Mouse (Mus musculus): ENCODE data around the gene Hsd3b4. TPM values are rescaled to one million over a fixed set of nuclear protein-coding genes. Genes with fewer than 3 reads are reported as not detected.

Hsd3b4 gene
- polyA plus RNA-seq (2014; fragmentation: Illumina TruSeq; extraction: RNeasy Lipid Tissue Mini Kit (QIAGEN cat#74804); ENCODE audit: low read depth, low replicate concordance), result not detected

DNA sequence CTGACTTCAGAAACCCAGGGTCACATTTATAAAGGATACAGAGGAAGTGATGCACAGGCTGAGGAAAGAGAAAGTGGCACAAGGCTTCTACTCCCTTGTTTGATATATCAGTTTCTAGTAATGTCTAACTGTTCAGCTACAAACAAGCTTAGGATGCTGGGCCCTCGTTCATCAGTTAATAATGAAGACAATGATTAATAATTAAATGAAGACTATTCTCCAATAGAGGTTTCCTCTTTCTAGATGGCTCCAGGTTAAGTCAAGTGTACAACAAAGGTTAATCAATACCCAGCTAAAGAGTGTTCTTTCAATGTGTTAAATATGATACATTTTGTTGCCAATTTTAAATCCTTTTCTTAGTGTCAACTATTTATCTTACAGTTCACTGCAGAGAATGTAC is at the start of gene Hsd3b4:
Gene Hsd3b4 (minus strand): TSS at position 101 of the 400 bp plus-strand sequence.

GRCm38 (mm10) chr3:98457026-98457425 is 53.3 kb downstream of the Hsd3b4 start, which contains the start of gene Gm4450:
Gm4450 (minus strand) TSS chr3:98457126.

Other genes starting within 250 kb of the Hsd3b4 start
- gene Hmgcs2, start 230.1 kb downstream of the Hsd3b4 start, polyA plus RNA-seq (2014; fragmentation: Illumina TruSeq; extraction: RNeasy Lipid Tissue Mini Kit (QIAGEN cat#74804); ENCODE audit: low read depth, low replicate concordance), result 103 TPM
- gene Phgdh, start 170.5 kb downstream of the Hsd3b4 start, polyA plus RNA-seq (2014; fragmentation: Illumina TruSeq; extraction: RNeasy Lipid Tissue Mini Kit (QIAGEN cat#74804); ENCODE audit: low read depth, low replicate concordance), result not detected
- 4.7 TPM for gene Zfp697, start 128.1 kb downstream of the Hsd3b4 start, polyA plus RNA-seq (2014; fragmentation: Illumina TruSeq; extraction: RNeasy Lipid Tissue Mini Kit (QIAGEN cat#74804); ENCODE audit: low read depth, low replicate concordance)
- not detected for gene Gm4450, start 53.4 kb downstream of the Hsd3b4 start, polyA plus RNA-seq (2014; fragmentation: Illumina TruSeq; extraction: RNeasy Lipid Tissue Mini Kit (QIAGEN cat#74804); ENCODE audit: low read depth, low replicate concordance)
- not detected for gene Gm10681, start 78.3 kb upstream of the Hsd3b4 start, polyA plus RNA-seq (2014; fragmentation: Illumina TruSeq; extraction: RNeasy Lipid Tissue Mini Kit (QIAGEN cat#74804); ENCODE audit: low read depth, low replicate concordance)
- not detected for gene Hsd3b5, start 119.7 kb upstream of the Hsd3b4 start, polyA plus RNA-seq (2014; fragmentation: Illumina TruSeq; extraction: RNeasy Lipid Tissue Mini Kit (QIAGEN cat#74804); ENCODE audit: low read depth, low replicate concordance)
- gene Hsd3b2, start 214.0 kb upstream of the Hsd3b4 start, polyA plus RNA-seq (2014; fragmentation: Illumina TruSeq; extraction: RNeasy Lipid Tissue Mini Kit (QIAGEN cat#74804); ENCODE audit: low read depth, low replicate concordance), result 39.3 TPM

Data from sigmoid colon, adult 10 weeks (tissue).